ENCODE assay signal across 19 mouse cellular contexts in the genomic region with DNA sequence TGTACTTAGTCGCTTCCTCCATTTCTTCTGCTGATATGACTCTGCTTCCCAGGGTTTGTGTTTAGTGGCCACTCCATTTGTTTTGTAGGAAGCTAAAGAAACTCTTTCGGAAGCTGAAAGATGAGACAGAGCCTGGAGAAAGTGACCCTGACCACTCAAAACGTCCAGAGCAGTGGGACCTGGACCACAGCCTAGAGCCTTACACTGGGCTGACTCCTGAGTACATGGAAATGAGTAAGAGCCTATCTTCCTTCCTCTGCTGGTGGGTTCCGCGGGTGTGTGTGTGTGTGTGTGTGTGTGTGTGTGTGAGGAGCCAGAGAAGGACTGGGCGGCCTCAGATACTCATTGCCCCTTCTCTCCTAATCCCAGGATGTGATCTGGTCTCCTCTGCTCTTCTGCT.
DNase-seq lines count a peak whose midpoint lies in the region; ATAC-seq and TF ChIP-seq lines count a peak whose summit lies in the region.
"Had no signal": no experiment of that assay in that cellular context is flagged by ENCODE, and none has a peak within 500 bp of the region (broad histone marks: within the 10 kb centered on the region; RNA-seq: fewer than 3 reads in every experiment).

No protein-coding gene starts in this region.

- no peak overlapping the region for H3K4me2 ChIP-seq in lung, postnatal 0 days (replicated peaks; ENCODE audit: low read depth, low read length)
- H3K4me2 ChIP-seq: embryonic facial prominence, embryonic 15.5 days; forebrain, embryonic 13.5 days; neural tube, embryonic 15.5 days had no signal

- ATAC-seq in lung, postnatal 0 days, result peak; percentile 35
- ATAC-seq in erythroblast, adult 5-6 weeks (replicated peaks; ENCODE audit: low FRiP score, poor library complexity, severe bottlenecking), result no peak
- ATAC-seq: forebrain, embryonic 13.5 days; inflammation-experienced regulatory T-cells, adult 6 months; Patski had no signal

- TF ChIP-seq EP300 in lung, postnatal 0 days (IDR thresholded peaks at IDR 0.05), result no peak

- intact Hi-C loops in heart, postnatal 14 days (cut with DNase I), result no loop called here

- H3K4me3 ChIP-seq in lung, postnatal 0 days (ENCODE audit: low read depth, low read length), result no peak overlapping the region
- H3K4me3 ChIP-seq: embryonic facial prominence, embryonic 15.5 days; forebrain, embryonic 13.5 days; megakaryocyte, embryonic 14.5 days; neural tube, embryonic 15.5 days had no signal

- no peak overlapping the region for H3K27ac ChIP-seq in lung, postnatal 0 days (ENCODE audit: low read length)
- H3K27ac ChIP-seq: embryonic facial prominence, embryonic 15.5 days; forebrain, embryonic 13.5 days; liver, embryonic 14.5 days; neural tube, embryonic 15.5 days; stomach, postnatal 0 days had no signal

- H3K4me1 ChIP-seq in lung, postnatal 0 days (ENCODE audit: insufficient read depth, low read depth, low read length), result no peaks in the 10 kb centered on the region
- H3K4me1 ChIP-seq: embryonic facial prominence, embryonic 15.5 days; forebrain, embryonic 13.5 days; neural tube, embryonic 15.5 days had no signal

- TF ChIP-seq CTCF in lung, postnatal 0 days (IDR thresholded peaks at IDR 0.05), result no peak

- H3K9ac ChIP-seq in lung, postnatal 0 days (replicated peaks; ENCODE audit: low read depth), result no peak overlapping the region
- H3K9ac ChIP-seq: embryonic facial prominence, embryonic 15.5 days; forebrain, embryonic 13.5 days; liver, embryonic 14.5 days; neural tube, embryonic 15.5 days had no signal

- H3K9me3 ChIP-seq in lung, postnatal 0 days (ENCODE audit: low read length), result no peaks in the 10 kb centered on the region
- H3K9me3 ChIP-seq: embryonic facial prominence, embryonic 15.5 days; megakaryocyte, embryonic 14.5 days; neural tube, embryonic 15.5 days had no signal

- no peaks in the 10 kb centered on the region for H3K36me3 ChIP-seq in lung, postnatal 0 days (ENCODE audit: insufficient read depth, low read length)
- H3K36me3 ChIP-seq: embryonic facial prominence, embryonic 15.5 days; neural tube, embryonic 15.5 days had no signal

- WGBS in lung, postnatal 0 days, result 49% methylated on average over 6 of the region's 6 CpGs

- H3K27me3 ChIP-seq in lung, postnatal 0 days (replicated peaks; ENCODE audit: insufficient read depth, low read length), result no peaks in the 10 kb centered on the region
- H3K27me3 ChIP-seq: embryonic facial prominence, embryonic 15.5 days; forebrain, embryonic 13.5 days; neural tube, embryonic 15.5 days had no signal

- peak; percentile 38 to 52 for DNase-seq in adrenal gland, adult (ENCODE audit: inconsistent age in 2 of 2, low spot score in 1 of 2)
- no peak for DNase-seq in adrenal gland, postnatal 4 days (ENCODE audit: low spot score in 2 of 2)
- no peak for DNase-seq in lung, postnatal 0 days (ENCODE audit: low spot score)
- DNase-seq in lung, postnatal 25 days (ENCODE audit: low spot score), result no peak
- peak; percentile 13 to 28 for DNase-seq in heart, postnatal 14 days
- peak; percentile 63 to 65 for DNase-seq in kidney, postnatal 36 days
- no peak for DNase-seq in ovary, postnatal 36 days (ENCODE audit: low spot score)
- DNase-seq: gastrocnemius, postnatal 14 days; right cerebral cortex, adult 18-20 months; thymus, postnatal 36 days had no signal

Comparison
In these comparisons a context has a peak if more than half of its experiments do, and no peak if none do; other contexts are left out.
1. DNase-seq: peak in adrenal gland, adult (2 of 2), heart, postnatal 14 days (2 of 2) and kidney, postnatal 36 days (2 of 2); none in adrenal gland, postnatal 4 days (0 of 2), lung, postnatal 0 days (single experiment), lung, postnatal 25 days (single experiment) and ovary, postnatal 36 days (single experiment).